Mouse (Mus musculus): ENCODE measurements around the gene Ddi1. TPM values are rescaled to one million over a fixed set of nuclear protein-coding genes. Genes with fewer than 3 reads are reported as not detected.

Gene Ddi1
- not detected for polyA plus RNA-seq (2014; fragmentation: Illumina TruSeq; extraction: RNeasy Lipid Tissue Mini Kit (QIAGEN cat#74804); ENCODE audit: insufficient read depth, low read depth, low replicate concordance)

DNA sequence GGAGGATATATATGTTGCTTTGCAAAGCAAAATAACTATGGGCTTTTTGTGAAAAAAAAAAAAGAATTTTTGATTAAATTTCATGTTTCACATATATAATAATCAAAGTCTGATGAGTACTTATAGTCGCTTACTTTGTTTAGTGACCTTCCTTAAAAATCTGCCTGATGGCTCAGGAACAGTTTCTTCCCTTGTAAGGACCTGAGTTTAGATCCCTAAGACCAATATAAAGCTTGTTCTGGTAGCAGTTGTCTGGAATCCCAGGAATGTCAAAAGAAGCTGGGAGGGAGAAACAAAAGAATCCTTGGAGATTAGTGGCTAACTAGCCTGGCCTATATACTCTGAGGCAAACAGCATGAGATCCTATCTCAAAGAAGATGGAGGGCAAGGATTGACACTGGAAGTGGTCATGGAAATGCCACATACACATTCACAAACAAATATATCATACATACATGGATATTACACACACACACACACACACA is at the start of gene Ddi1:
Ddi1 (minus strand) TSS at position 51 of the 485 bp plus-strand sequence.

Other genes with a start within 250 kb of the Ddi1 start
- gene Pdgfd, start 101.3 kb downstream of the Ddi1 start, polyA plus RNA-seq (2014; fragmentation: Illumina TruSeq; extraction: RNeasy Lipid Tissue Mini Kit (QIAGEN cat#74804); ENCODE audit: insufficient read depth, low read depth, low replicate concordance): 9.9 TPM

Data from lung, adult 10 weeks (tissue).